Mouse (Mus musculus) mature B cell (primary cell): ENCODE data around the gene Wfdc3.
"Not testable (repeated sequence)": the region's sequence is repeated elsewhere in the genome, so short reads cannot be mapped to it uniquely, and the experiment has no call there.

Experiments
- in situ Hi-C: fragments of 300-500 bp; cut with MboI; formaldehyde crosslinking; loops from 2 replicates; pipeline ENCODE4 v1.14.3; 2019

Gene Wfdc3

DNA sequence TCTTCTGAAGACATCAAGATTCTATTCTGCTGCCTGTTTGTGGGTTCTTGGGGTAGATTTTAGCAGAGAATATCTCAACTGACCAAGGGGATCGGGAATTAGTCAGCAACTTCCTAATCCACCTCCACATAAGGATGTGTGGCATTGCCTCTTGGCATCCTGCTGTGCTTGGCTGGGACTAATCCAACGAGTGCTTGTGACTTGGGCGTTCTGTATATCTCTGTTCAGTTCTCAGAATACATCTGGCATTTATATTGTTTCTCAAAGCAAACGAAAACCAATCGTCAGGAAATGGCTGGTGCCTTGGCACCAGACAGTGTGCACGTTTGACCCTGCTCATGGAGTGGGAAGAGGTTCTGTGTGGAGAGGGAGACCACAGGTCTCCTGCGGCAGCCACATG is 5.9 kb downstream of the Wfdc3 start:
- in situ Hi-C loops, result loop anchor here (25.0 kb wide), 1 partner anchor 328 kb away; the partner anchor contains the start of genes Matn4 and Rbpjl

DNA sequence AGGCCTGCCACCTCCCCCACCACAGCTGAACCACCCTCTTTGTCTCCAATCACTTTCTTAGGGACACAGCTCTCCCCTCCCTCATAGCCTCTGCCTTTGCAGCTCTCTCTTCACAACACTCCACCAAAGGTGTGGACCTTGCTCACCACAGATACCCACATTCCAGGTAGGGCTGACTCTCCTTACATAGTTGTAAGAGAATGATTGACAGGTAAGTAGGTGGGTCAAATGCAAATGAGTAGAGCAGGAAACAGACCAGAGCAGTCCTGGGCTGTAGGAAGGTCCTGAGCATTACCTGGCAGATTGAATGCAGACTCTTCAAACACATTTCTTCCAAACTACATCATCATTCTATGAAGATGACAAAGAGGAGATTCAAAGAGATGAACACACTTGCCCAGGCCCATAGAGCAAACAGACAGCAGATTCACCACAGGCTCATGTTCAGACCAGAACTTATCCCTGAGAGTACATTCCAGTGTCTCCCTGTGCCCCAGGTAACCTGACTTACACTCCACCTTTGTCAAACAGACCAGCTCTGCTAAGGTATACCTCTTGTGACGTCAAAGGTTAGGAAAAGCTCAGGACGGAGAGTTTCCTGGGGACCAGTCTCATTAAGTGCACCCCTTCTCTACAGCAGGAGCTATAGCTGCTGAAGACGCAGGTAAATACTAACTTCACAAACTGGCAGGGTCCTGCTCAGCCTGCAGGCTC is 8.2 kb downstream of the Wfdc3 start:
- in situ Hi-C loops, result loop anchor here (25.0 kb wide), 1 partner anchor 325 kb away; the partner anchor contains the start of genes Matn4 and Rbpjl

DNA sequence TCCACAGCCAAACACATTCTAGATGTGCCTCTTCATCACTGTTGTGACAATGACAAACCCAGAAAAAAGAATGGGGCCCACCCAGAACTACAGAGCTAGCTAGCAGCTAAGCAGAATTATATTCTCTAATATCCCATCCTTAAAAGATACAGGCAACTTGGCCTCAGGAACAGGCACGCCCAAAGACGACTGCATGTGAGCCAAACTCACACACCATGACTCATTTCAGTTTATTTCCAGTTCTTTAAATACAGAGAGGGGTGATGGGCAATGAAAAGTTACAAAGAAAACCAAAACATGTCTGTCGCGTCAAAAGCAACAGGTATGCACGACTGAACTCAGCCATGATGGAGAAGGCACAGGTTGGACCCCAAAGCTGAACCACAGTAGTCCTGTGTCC is 10.3 kb downstream of the Wfdc3 start:
- in situ Hi-C loops, result loop anchor here (25.0 kb wide), 1 partner anchor 323 kb away; the partner anchor contains the start of genes Matn4 and Rbpjl

DNA sequence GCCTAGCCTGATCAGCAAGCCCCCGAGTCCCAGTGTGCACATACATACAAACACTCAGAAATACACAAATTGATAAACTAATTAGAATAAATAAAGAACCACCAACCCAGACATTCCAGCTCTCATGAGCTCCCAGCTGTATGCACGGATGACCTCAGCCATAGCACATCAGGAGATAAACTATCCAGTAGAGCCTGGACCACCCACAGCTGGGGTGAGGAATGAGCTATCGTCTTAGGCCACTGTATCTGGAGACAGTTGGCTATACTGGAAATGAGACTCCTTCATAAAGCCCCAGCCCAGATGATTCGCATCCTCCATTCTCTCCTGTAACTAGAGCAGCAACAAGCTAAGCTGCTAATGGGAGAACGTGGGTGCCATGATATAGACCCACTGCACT is 10.9 kb downstream of the Wfdc3 start:
- in situ Hi-C loops, result loop anchor here (25.0 kb wide), 1 partner anchor 323 kb away; the partner anchor contains the start of genes Matn4 and Rbpjl

DNA sequence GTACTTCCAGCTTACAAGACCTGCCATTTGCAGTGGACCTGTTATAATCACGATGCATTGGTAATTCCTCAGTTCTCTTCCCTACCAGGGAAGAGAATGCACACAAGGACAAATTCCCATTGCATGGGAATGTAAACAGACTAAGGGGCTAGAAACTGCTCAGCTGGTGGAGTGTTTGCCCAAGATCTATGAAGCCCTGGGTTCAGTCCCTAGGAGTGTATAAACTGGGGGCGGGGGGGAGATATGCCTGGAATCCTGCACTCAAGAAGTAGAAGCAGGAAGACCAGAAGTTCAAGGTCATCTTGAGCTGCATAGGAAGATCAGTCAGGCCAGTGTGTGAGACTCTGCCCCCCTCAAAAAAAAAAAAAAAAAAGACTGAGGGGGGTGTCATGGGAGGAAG is 12.5 kb downstream of the Wfdc3 start:
- in situ Hi-C loops, result loop anchor here (25.0 kb wide), 1 partner anchor 321 kb away; the partner anchor contains the start of genes Matn4 and Rbpjl

DNA sequence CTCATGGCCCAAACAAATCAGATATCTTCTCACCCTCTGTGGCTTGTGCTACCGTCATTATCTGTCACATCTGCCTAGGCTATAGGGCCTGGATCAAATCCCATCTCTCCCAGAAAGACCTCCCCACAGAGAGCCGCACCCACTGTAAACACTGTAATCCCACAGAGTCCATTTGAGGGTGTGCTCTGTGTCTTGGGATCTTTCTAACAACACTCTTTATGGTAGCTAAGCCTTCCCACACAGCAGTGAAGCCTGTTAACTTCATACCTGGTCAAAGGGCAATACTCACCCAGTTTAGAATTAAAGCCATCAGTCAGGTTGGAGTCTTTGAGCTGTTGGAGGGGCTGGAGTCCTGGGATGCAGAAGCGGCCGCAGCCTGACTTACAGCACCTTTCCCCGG is 14.0 kb downstream of the Wfdc3 start:
- in situ Hi-C loops, result loop anchor here (25.0 kb wide), 1 partner anchor 319 kb away; the partner anchor contains the start of genes Matn4 and Rbpjl

DNA sequence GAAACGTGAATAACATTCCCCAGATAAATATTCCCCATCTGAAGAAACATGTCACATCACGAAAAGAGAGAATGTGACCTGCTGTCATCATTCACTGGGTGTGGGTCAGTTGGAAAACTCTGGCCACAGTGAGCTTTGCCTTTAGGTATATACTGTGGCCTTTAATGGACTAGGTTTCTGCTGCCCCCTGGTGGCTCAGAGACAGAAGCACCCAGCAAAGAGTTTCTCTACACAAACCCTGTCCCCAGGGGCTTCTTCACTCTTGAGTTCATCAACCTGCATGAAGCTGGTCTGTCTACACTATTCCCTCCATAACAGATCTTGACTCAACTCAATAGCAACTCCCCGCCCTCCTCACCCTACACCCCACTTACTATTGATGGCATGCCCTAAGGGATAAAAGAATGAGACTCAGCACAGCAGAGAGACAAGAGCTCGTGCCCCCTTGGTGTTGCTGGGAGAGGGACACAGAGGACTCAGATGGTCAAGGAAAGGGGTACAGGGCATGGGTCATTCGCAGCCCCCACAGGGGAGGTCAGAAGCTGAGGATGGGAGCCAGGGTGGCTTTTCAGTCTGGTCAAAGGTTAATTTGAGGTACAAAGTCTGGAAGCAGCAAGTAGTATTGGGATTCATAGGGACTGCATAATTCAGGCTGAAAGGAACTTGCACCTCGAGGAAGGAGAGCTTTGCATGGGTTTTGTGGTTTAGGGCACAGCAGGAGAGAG is 19.7 kb downstream of the Wfdc3 start:
- in situ Hi-C loops, result loop anchor here (25.0 kb wide), 1 partner anchor 314 kb away; the partner anchor contains the start of genes Matn4 and Rbpjl

DNA sequence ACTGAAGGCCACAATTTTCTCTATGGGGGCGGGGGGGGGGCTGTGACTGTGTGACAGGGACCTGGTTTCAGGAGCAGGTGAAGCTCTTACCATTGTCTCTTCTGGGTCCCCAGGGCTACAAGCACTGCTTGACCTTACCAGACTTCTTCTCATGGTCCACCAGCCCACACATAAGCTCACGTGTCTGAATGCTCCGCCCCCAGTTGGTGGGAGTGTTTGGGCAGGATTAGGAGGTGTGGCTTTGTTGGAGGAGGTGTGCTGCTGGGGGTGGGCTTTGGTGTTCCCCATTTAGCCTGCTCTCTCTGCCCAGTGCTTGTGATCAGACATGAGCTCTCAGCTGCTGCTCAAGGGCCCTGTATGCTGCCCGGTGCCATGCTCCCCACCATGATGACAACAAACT is 22.5 kb downstream of the Wfdc3 start:
- in situ Hi-C loops, result no loop called here

DNA sequence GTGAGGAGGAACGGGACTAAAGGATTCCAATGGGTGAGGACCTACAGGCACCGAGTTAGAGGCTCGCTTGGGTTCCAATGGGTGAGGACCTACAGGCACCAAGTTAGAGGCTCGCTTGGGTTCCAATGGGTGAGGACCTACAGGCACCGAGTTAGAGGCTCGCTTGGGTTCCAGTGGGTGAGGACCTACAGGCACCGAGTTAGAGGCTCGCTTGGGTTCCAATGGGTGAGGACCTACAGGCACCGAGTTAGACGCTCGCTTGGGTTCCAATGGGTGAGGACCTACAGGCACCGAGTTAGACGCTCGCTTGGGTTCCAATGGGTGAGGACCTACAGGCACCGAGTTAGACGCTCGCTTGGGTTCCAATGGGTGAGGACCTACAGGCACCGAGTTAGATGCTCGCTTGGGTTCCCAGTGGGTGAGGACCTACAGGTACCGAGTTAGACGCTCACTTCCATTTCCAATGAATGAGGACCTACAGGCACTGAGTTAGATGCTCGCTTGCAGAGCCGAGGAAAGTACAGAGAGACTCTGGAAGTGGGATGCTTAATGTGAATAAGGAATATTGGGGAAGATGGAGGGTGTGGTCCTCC is 29.4 kb downstream of the Wfdc3 start:
- in situ Hi-C loops, result not testable (repeated sequence)

DNA sequence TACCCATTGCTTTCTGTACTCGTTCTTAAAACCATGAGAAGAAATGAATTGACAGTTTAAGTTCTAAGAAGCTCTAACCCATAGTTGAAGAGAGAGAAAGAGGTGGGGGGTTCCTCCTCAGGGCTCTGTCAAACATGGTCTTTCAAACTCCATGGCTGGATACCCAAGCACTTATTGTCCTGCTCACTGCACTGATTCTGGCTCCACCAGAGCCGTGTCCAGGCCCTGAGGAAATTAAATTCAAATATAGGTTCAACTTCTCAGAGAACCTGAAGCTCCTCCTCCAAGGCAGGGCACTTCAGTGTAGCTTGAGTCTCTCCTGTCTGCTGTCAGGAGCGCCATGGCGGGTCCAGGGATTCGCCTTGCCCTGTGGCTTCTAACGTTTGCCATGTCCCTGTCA is 30.7 kb downstream of the Wfdc3 start, which contains the start of gene Spint5:
Spint5 (plus strand) TSS at position 301 of the 400 bp plus-strand sequence.
- in situ Hi-C loops, result no loop called here

DNA sequence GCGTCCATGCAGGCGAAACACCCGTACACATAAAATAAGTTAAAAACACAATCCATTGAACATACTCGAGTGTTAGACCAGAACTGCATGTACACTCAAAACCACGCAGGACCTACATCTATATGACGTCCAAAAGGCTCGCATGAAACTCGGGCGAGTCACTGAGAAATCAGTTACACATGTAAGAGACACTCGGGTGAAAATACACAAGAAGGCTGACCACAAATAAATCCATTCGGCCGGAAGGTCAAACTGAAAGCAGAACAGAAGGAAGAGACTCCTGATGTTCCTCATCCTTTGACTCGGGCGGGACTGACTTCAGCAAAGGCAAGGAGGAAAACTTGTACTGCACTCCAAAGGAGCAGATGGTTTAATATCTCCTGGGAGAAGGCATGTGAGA is 39.7 kb downstream of the Wfdc3 start:
- in situ Hi-C loops, result no loop called here

DNA sequence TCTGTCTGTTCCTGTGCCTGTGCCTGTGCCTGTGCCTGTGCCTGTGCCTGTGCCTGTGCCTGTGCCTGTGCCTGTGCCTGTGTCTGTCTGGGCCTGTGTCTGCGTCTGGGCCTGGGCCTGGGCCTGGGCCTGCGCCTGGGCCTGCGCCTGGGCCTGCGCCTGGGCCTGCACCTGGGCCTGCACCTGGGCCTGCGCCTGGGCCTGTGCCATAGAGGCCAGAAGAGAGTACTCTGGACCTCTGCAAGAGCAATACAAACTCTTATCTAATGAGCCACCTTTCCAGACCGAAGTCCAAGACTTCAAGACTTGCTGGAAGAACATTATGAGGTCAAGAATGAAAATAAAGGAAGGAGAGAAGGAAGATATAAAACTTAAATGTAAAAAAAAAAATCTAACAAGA is 40.4 kb downstream of the Wfdc3 start:
- in situ Hi-C loops, result no loop called here

DNA sequence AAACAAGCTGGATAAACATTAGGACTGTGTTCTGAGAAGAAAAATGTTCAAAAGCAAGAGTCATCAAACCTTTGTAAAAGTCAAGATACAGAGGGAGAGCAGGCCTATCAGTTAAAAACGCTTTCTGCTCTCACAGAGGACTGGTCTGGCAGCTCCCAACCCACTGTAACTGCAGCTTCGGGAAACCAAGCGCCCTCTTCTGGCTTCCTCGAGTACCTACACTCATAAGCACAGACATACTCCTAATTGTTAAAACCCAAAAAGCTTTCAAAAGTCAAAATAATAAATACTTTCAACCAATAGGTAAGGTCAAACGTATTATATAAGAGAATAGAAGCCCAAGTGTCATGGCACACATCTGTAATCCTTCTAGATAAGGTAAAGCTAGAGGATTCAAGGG is 41.5 kb downstream of the Wfdc3 start:
- in situ Hi-C loops, result no loop called here

DNA sequence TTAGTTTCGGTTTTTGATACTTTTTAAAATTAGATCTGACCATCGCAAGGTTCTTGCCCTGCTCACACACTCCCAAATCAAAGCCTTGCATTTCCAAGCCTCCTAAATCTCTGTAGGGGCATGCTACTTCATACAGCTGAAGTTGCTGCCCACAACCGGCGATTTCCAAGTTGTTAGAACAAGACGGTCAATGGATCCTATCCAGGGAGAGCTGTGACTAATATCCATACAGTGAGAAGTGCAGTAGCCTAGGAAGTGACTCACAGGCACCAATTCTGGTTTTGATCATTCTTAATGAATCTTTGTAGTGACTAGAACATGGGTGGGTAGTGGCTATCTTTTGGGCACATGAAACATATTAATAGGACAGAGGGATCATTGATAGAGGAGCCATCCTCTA is 44.0 kb downstream of the Wfdc3 start:
- in situ Hi-C loops, result no loop called here

DNA sequence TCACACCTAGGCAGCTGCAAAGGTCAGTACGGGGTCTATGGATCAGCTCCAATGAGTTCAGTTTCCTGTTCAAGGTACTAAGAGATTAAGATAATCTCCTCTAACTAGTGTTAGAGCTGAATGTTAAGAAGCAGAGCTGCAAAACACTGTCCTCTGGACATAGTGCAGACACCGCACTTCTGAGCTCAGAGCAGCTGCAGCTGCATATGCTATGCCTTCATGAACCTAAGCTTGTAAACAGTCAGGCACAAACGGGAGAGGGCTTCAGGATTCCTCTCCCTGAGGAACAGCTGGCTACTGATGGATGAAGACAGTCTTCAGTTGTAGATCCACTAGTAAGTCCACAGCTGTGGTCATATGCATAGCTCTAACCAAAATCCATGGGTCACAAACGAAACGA is 44.8 kb downstream of the Wfdc3 start:
- in situ Hi-C loops, result no loop called here

DNA sequence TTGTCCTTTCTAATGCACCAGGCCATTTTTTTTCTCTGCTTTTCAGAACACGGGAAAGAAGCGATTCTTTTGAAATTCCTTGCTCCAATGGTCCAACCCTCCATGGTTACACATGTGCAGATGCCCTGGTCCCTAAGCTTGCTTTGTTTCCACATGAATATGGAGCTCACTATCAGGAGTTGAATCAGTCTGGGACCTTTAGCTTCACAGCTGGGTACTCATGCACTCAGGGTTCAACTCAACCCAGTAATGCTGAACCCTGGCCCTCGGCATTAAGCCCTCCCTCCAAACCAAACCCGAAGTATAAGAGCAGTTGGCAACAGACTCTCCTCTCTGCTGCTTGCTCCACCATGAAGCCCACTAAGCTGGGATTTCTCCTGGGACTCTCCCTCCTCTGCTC is 47.5 kb downstream of the Wfdc3 start, which contains the start of gene Spint4:
Spint4 (plus strand) TSS at position 301 of the 400 bp plus-strand sequence.
- in situ Hi-C loops, result no loop called here

DNA sequence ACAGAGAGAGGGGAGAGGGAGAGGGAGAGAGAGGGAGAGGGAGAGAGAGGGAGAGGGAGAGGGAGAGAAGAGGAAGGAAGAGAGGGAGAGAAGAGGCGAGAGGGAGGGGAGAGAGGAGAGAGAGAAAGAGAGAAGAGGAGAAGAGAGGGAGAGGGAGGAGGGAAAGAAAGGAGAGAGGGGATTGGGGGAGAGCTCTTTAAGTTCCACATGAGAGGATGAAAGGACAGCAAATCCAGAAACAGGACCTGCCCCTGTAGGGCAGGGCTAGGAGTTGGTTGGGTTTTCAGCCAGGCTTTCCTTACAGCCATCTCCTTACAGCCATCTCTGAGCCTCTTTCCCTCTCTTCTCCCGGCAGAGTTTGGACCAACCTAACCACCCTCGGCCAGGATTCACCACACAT is 60.9 kb downstream of the Wfdc3 start, which contains the start of gene Wfdc13:
Wfdc13 (plus strand) TSS at position 301 of the 400 bp plus-strand sequence.
- in situ Hi-C loops, result no loop called here
